Mouse (Mus musculus) neural tube, embryonic 11.5 days (tissue): Measurements from ENCODE around the gene Enkd1. TPM values are rescaled to one million over a fixed set of nuclear protein-coding genes. Genes with fewer than 3 reads are reported as not detected.
A peak's percentile ranks its signal among the peaks of the same experiment; 100 is the strongest.

ENCODE experiments used
- ATAC-seq: fragments of 200-750 bp; cut with Nextera tagmentation; 2 replicates; pipeline ENCODE4 v1.8.0; 2017; ENCODE audit warnings: moderate number of reproducible peaks, mild to moderate bottlenecking, moderate TSS enrichment, moderate library complexity; ENCODE audit not compliant: insufficient read depth, low FRiP score, low TSS enrichment
- DNase-seq: peaks from one replicate; pipeline ENCODE4 v3.0.0-alpha.2; 2015; ENCODE audit warnings: low spot score
- H3K27ac ChIP-seq: fragments of 300-500 bp; sonication (generic); 2 replicates; pipeline ENCODE4 v1.5.1; 2014; ENCODE audit warnings: low read depth, mild to moderate bottlenecking, low read length
- H3K27me3 ChIP-seq: fragments of 300-500 bp; sonication (generic); 2 replicates; pipeline ENCODE4 v1.6.1; 2014; ENCODE audit warnings: mild to moderate bottlenecking, low read length, mixed read lengths; ENCODE audit not compliant: control insufficient read depth, insufficient read depth
- H3K36me3 ChIP-seq: fragments of 300-500 bp; sonication (generic); 2 replicates; pipeline ENCODE4 v1.6.1; 2014; ENCODE audit warnings: mild to moderate bottlenecking, low read length, moderate library complexity, mixed read lengths; ENCODE audit not compliant: control insufficient read depth, insufficient read depth
- H3K4me1 ChIP-seq: fragments of 300-500 bp; sonication (generic); 2 replicates; pipeline ENCODE4 v1.6.1; 2014; ENCODE audit warnings: low read length, mixed read lengths; ENCODE audit not compliant: control insufficient read depth, insufficient read depth
- H3K4me2 ChIP-seq: fragments of 300-500 bp; sonication (generic); 2 replicates; pipeline ENCODE4 v1.6.1; 2014; ENCODE audit warnings: low read depth, mild to moderate bottlenecking, moderate library complexity
- H3K4me3 ChIP-seq: fragments of 300-500 bp; sonication (generic); 2 replicates; pipeline ENCODE4 v1.5.1; 2014; ENCODE audit warnings: low read depth, low read length
- H3K9ac ChIP-seq: fragments of 300-500 bp; sonication (generic); 2 replicates; pipeline ENCODE4 v1.6.1; 2014; ENCODE audit warnings: mild to moderate bottlenecking, low read length
- H3K9me3 ChIP-seq: fragments of 300-500 bp; sonication (generic); 2 replicates; pipeline ENCODE4 v1.6.1; 2016; ENCODE audit warnings: low read length; ENCODE audit not compliant: control insufficient read depth
- WGBS: fragments of 180-500 bp; shearing (Covaris S2); extraction: QIAGEN DNeasy Blood & Tissue Kit; methylation state at CpG from one replicate; pipeline ENCODE4 v1.1.7; 2014; 5-methylcytosine and 5-hydroxymethylcytosine counted together
- polyA plus RNA-seq: library from polyadenylated mRNA; unstranded; fragments of >200 nt; fragmentation: Nextera tagmentation; extraction: Ambion mirVana; gene quantifications from 2 replicates; pipeline ENCODE4 v1.2.1, GENCODE M21; 2014

The Enkd1 gene
- polyA plus RNA-seq, 1 experiment from 2014 or later: 27.6 TPM

- WGBS: 67% methylated on average over 35 of the region's 35 CpGs
Measured at GRCm38 (mm10) chr8:105689256-105689982, 18.6 kb downstream of the Enkd1 start.

GRCm38 (mm10) chr8:105688242-105688752, 19.7 kb downstream of the Enkd1 start:
- ATAC-seq: no peak
- 74% methylated on average over 14 of the region's 14 CpGs for WGBS

More at GRCm38 (mm10) chr8:105689256-105689982, 18.6 kb downstream of the Enkd1 start:
- no peak overlapping the region for H3K27ac ChIP-seq
- H3K9me3 ChIP-seq: no peaks in the 10 kb centered on the region
- no peaks in the 10 kb centered on the region for H3K27me3 ChIP-seq
- H3K4me3 ChIP-seq: no peak overlapping the region
- H3K4me2 ChIP-seq: no peak overlapping the region
- H3K36me3 ChIP-seq: no peaks in the 10 kb centered on the region; the same call in 1 of the 2 replicates
- no peak overlapping the region for H3K9ac ChIP-seq
- ATAC-seq (no peak), DNase-seq (no peak)
- H3K4me1 ChIP-seq: 0 out of 2 replicates have a peak, but pooled peaks cover 3% of the 10 kb centered on the region

GRCm38 (mm10) chr8:105687512-105687911, 20.5 kb downstream of the Enkd1 start:
- Histone ChIP-seq H3K4me1 (no peaks in the 10 kb centered on the region), H3K4me2 (no peak overlapping the region), H3K4me3 (no peak overlapping the region), H3K9me3 (no peaks in the 10 kb centered on the region), H3K27ac (no peak overlapping the region), H3K27me3 (no peaks in the 10 kb centered on the region), H3K36me3 (no peaks in the 10 kb centered on the region; the same call in 1 of the 2 replicates), H3K9ac (no peak overlapping the region)
- 72% methylated on average over 8 of the region's 8 CpGs for WGBS
- DNase-seq (no peak), ATAC-seq (no peak)

More at GRCm38 (mm10) chr8:105688242-105688752, 19.7 kb downstream of the Enkd1 start:
- no peak for DNase-seq
- H3K9me3 ChIP-seq: no peaks in the 10 kb centered on the region
- H3K36me3 ChIP-seq: no peaks in the 10 kb centered on the region; the same call in 1 of the 2 replicates
- no peak overlapping the region for H3K4me3 ChIP-seq
- no peak overlapping the region for H3K27ac ChIP-seq
- no peak overlapping the region for H3K9ac ChIP-seq
- H3K4me1 ChIP-seq: no peaks in the 10 kb centered on the region
- H3K27me3 ChIP-seq: no peaks in the 10 kb centered on the region
- H3K4me2 ChIP-seq: no peak overlapping the region

GRCm38 (mm10) chr8:105686551-105686950, 21.5 kb downstream of the Enkd1 start:
- WGBS: 69% methylated on average over 6 of the region's 6 CpGs
- no peak overlapping the region for H3K27ac ChIP-seq
- no peak for ATAC-seq

GRCm38 (mm10) chr8:105685796-105686308, 22.2 kb downstream of the Enkd1 start, which contains the start of gene Carmil2:
Gene Carmil2 (plus strand): TSS chr8:105686274.
- Histone ChIP-seq H3K36me3 (peaks cover 3% of the 10 kb centered on the region), H3K27ac (no peak within 1 kb of the TSS), H3K4me2 (no peak within 1 kb of the TSS), H3K9me3 (no peaks in the 10 kb centered on the region), H3K9ac (no peak within 1 kb of the TSS), H3K4me1 (no peaks in the 10 kb centered on the region), H3K27me3 (no peaks in the 10 kb centered on the region), H3K4me3 (no peak within 1 kb of the TSS)
- 13% methylated on average over 26 of the region's 26 CpGs for WGBS
- peak; percentile 35; the same call in 1 of the 2 replicates for ATAC-seq
- peak; percentile 56 for DNase-seq

More at GRCm38 (mm10) chr8:105686551-105686950, 21.5 kb downstream of the Enkd1 start:
- H3K9me3 ChIP-seq: no peaks in the 10 kb centered on the region
- no peak overlapping the region for H3K9ac ChIP-seq
- no peaks in the 10 kb centered on the region for H3K4me1 ChIP-seq
- H3K36me3 ChIP-seq: no peaks in the 10 kb centered on the region; the same call in 1 of the 2 replicates
- no peak overlapping the region for H3K4me3 ChIP-seq
- no peaks in the 10 kb centered on the region for H3K27me3 ChIP-seq
- H3K4me2 ChIP-seq: no peak overlapping the region
- no peak for DNase-seq

GRCm38 (mm10) chr8:105685325-105685724, 22.7 kb downstream of the Enkd1 start:
- H3K9ac ChIP-seq: no peak overlapping the region
- DNase-seq (no peak), ATAC-seq (no peak)
- H3K27me3 ChIP-seq: no peaks in the 10 kb centered on the region
- H3K4me1 ChIP-seq: no peaks in the 10 kb centered on the region
- H3K9me3 ChIP-seq: no peaks in the 10 kb centered on the region
- WGBS: 83% methylated on average over 7 of the region's 7 CpGs
- H3K4me2 ChIP-seq: no peak overlapping the region
- H3K4me3 ChIP-seq: no peak overlapping the region
- H3K27ac ChIP-seq: no peak overlapping the region
- peaks cover 7% of the 10 kb centered on the region for H3K36me3 ChIP-seq

- no peaks in the 10 kb centered on the region for H3K27me3 ChIP-seq
- H3K9ac ChIP-seq: no peak overlapping the region
- DNase-seq (no peak), ATAC-seq (no peak)
- H3K9me3 ChIP-seq: no peaks in the 10 kb centered on the region
- no peak overlapping the region for H3K4me2 ChIP-seq
- no peaks in the 10 kb centered on the region for H3K4me1 ChIP-seq
- H3K36me3 ChIP-seq: peaks cover 35% of the 10 kb centered on the region
- no peak overlapping the region for H3K27ac ChIP-seq
- H3K4me3 ChIP-seq: no peak overlapping the region
- 100% methylated on average over 1 of the region's 1 CpGs for WGBS
Measured at GRCm38 (mm10) chr8:105677891-105678290, 30.1 kb downstream of the Enkd1 start.

GRCm38 (mm10) chr8:105661167-105661566, 46.8 kb downstream of the Enkd1 start:
- DNase-seq (no peak), ATAC-seq (no peak)
- H3K36me3 ChIP-seq: peaks cover 6% of the 10 kb centered on the region
- no peaks in the 10 kb centered on the region for H3K27me3 ChIP-seq
- H3K9ac ChIP-seq: no peak overlapping the region
- no peaks in the 10 kb centered on the region for H3K4me1 ChIP-seq
- H3K27ac ChIP-seq: no peak overlapping the region
- WGBS: 80% methylated on average over 3 of the region's 3 CpGs
- H3K9me3 ChIP-seq: no peaks in the 10 kb centered on the region
- H3K4me2 ChIP-seq: no peak overlapping the region
- H3K4me3 ChIP-seq: no peak overlapping the region
